Mouse (Mus musculus): Measurements from ENCODE around the gene Copg1.

Copg1 gene

GRCm38 (mm10) chr6:87887594-87888233, at the start of gene Copg1:
Copg1 (plus strand) TSS chr6:87887814.
- peak; percentile 100 for DNase-seq

DNA sequence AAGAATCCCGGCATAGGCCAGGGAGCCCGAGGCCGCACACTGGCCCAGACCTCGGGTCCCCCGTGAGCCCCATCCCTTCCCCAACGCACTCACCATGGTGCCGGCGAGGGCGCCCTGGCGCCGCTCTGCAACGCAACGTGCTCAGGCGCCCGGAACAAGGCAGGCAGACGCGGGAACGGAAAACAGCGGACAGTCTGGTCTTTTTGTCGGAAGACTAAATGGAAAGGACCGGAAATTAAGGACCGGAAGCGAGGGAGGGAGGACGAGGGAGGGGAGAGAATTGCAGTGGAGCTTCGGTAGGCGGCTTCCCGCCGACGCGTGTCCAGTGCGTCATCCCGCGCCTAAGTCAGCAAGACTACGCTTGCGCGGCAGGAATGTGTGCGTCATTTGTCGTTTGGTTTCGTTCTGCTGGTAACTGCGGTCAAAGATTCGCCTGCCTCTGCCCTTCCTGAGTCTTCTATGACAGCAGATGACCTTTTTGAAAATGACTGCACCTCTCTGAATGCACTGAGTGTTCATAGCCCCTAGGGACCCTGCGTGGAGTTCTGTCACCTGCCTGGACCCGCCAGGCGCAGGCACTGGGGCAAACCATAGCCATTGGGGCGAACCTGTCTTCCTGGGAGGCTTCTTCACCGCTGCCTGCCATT, 48.9 kb upstream of the Copg1 start, which contains the start of gene Isy1:
Isy1 (minus strand) TSS at position 248 of the 647 bp plus-strand sequence.
- DNase-seq: peak; percentile 94

- no peak for DNase-seq
Observed at GRCm38 (mm10) chr6:87839797-87840341, 47.7 kb upstream of the Copg1 start.

- DNase-seq: no peak
Observed at GRCm38 (mm10) chr6:87841635-87842034, 46.0 kb upstream of the Copg1 start.

- no peak for DNase-seq
Observed at GRCm38 (mm10) chr6:87842254-87842653, 45.4 kb upstream of the Copg1 start.

- peak; percentile 63 for DNase-seq
Observed at GRCm38 (mm10) chr6:87845031-87845695, 42.5 kb upstream of the Copg1 start.

DNA sequence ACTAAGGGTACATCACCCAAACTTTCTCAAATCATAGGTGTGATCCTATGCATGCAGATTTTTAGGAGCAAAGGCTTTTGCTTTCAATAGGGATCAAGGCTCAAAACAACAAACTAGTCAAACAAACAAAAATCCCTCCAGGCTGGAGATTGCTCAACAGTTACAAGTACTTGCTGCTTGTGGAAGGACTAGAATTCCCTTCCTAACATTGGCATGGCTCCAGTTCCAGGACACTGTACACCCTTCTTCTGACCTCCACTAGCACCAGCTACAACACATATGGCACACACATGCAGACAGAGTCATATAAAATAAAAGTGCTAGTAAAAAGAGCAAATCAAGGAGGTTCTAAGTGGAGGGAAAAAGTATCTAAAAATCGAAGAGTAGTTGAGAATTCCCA, 40.8 kb upstream of the Copg1 start:
- no peak for DNase-seq

- no peak for DNase-seq
Observed at GRCm38 (mm10) chr6:87849780-87850154, 37.8 kb upstream of the Copg1 start.

DNA sequence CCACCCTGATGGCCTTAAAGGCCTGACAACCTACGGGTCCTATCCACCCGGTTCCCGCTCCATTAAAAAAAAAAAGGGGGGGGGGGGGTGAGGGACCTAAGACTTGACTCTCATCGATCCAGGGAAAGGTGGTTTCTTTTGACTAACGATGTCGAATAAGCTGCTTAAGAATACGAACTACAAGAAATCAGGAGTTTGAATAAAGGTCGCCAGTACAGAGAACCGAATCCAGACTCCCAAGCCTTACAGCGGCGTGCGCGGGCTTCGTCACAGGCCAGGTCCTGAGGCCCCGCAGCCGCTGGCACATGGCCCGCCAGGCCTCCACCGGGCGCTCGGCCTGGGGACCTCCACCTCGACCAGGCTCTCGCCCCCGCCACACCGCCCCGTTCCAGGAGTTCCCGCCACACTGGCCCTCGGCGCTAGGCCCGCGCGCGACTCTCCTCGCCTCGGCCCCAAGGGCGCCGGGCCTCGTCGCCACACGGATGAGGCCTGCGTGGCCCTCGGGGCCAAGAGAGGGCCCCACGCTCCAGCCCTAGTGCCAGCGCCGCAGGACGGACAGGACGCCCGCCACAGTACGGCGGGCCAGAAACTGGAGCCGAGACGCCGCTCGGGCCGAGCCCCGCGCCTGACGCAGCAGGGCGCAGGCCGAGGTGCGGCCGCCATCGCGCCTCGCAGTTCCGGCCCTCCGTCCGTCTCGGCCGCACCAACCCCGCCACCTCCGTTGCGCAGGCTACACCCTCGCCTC, 37.3 kb upstream of the Copg1 start:
- peak; percentile 70 for DNase-seq

DNA sequence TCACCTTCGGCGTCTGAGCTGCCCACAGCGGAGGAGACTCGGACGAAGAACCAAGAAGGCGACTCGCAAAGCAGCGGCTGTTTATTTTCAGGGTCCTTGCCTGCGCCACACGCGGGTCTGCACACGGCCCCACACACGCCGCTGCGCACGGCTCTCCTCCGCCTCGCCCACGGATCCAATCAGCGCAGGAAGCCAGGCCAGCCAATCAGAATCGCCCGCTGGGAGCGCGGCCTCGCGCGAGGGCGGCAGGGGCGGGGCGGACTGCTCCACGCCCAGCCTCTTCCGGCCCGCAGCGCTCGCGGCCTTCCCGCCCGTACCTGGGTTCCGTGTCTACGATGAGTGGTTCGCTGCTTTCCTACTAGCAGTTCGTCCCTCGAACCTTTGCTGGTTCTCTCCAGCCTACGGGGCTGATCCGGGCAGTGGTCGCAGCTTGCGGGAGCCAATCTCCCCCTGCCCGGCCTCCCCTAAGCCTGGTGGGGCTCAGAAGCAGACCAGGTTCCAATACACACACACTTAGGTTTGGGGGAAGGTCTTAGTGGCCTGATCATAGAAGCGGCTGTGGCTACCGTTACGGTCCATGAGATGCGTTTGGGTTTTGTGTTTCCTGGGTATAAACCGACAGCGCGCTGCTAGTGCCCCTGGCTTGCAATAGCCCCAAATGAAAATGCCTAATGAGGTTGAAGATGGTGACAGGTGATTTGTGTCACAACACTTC, 36.6 kb upstream of the Copg1 start, which contains the start of gene Cnbp:
Cnbp (minus strand) TSS at position 207 of the 715 bp plus-strand sequence.
- peak; percentile 96 for DNase-seq

- DNase-seq: no peak
Observed at GRCm38 (mm10) chr6:87851871-87852270, 35.7 kb upstream of the Copg1 start.

DNA sequence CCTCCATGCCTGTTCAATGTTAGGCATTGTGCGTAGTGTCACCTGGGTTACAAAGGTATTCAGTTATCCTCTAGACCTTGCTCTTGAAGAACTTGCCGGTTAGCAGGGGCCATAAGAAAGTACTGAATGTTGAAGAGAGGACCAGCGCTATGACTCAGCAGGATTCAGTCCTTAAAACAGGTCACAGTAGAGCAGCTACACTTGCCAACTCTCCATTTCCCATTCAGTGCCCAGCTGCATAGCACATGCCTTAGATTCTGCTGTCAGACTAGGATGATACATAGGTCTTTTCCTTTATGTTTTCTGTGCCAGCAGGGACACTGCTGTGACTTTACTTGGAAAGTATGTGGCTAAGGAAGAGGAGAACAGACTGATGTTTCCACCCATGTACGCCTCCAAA, 34.2 kb upstream of the Copg1 start:
- no peak for DNase-seq

- no peak for DNase-seq
Observed at GRCm38 (mm10) chr6:87857071-87857470, 30.5 kb upstream of the Copg1 start.

DNA sequence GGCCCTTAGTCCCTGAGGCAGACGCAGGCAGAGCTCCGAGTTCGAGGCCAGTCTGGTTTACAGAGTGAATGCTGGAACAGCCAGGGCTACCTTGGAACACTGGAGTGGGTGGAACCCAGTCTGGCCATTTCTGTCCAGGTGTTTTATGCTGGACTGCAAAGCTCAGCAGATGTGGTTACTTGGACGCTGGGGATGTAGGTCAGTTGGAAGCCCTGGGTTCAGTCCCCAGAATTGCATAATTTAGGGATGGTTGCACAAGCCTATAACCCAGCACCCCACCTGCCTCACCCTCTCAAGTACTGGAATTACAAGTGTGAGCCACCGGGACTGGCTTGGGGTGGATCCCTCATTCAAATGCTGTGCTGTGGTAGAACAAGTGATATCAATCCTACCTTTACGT, 21.4 kb upstream of the Copg1 start:
- no peak for DNase-seq

GRCm38 (mm10) chr6:87867256-87867655, 20.4 kb upstream of the Copg1 start:
- DNase-seq: no peak

GRCm38 (mm10) chr6:87868871-87869506, 18.6 kb upstream of the Copg1 start:
- no peak for DNase-seq

DNA sequence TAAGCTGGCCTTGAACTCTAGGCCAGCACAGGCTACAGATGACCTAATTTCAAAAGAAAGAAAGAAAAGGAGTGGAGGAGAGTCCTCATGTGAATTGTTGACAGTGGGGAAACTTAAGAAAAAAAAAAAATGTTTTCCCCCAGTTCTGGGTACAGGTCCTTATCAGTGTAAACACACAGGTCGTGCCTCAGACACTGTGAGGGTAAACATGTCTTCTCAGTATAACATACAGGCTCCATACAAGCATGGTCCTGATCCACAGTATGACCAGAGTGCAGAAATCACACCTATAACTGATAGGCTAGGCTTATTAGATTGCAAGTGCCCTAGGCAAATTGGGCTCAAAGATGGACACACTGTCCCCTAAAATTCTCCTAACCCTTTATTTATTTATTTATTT, 17.2 kb upstream of the Copg1 start:
- no peak for DNase-seq

- DNase-seq: no peak
Observed at GRCm38 (mm10) chr6:87871240-87871639, 16.4 kb upstream of the Copg1 start.

GRCm38 (mm10) chr6:87873104-87873503, 14.5 kb upstream of the Copg1 start:
- no peak for DNase-seq

DNA sequence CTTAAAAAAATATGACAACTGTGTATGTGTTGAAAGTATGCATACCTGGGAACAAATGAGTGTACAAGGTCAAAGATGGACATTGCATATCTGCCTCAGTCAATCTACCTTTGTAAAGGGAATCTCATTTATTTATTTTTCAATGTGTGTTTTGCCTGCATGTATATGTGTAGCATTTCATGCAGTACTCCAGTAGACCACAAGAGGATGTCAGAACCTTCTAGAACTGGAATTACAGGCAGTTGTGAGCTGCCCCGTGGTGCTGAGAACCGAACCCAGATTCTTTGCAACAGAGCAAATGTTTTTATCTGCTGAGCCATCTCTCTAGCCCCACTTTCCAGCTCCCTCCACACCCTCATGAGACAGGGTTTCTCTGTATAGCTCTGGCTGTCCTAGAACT, 13.7 kb upstream of the Copg1 start:
- no peak for DNase-seq

DNA sequence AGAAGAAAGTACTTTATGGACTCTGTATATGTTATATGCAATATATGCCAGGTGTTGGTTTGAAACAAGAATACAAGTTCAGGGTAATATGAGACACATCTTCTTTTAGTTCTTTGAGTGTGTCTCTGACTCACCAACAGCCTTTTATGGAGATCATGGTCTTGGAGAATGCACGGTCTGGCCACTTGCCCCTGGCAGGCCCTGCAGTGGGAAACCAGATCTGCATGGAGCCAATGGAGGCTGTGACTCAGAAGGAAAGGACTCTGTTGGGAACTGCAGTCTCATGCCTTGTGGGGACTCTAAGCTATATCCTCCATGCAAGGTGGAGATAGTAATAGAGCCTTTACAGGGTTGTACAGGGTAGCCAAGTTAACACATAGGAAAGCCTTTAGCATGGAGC, 12.5 kb upstream of the Copg1 start:
- DNase-seq: no peak

GRCm38 (mm10) chr6:87875562-87875961, 12.1 kb upstream of the Copg1 start:
- no peak for DNase-seq
